8 mouse cellular contexts compared by ENCODE assay signal in genomic region chr1:25229245-25229750, GRCm38 (mm10).
DNase-seq lines count a peak whose midpoint lies in the region; ATAC-seq and TF ChIP-seq lines count a peak whose summit lies in the region.
"Had no signal": no experiment of that assay in that cellular context is flagged by ENCODE, and none has a peak within 500 bp of the region (broad histone marks: within the 10 kb centered on the region; RNA-seq: fewer than 3 reads in every experiment).

No protein-coding gene starts in this region.

- no peaks in the 10 kb centered on the region for H3K36me3 ChIP-seq in hindbrain, embryonic 16.5 days (ENCODE audit: control insufficient read depth, insufficient read depth, low read length)
- no peaks in the 10 kb centered on the region for H3K36me3 ChIP-seq in intestine, embryonic 15.5 days
- H3K36me3 ChIP-seq: liver, embryonic 15.5 days had no signal

- H3K4me1 ChIP-seq in cortical plate, adult 2 months (ENCODE audit: control insufficient read depth, insufficient read depth, low read length), result no peaks in the 10 kb centered on the region
- H3K4me1 ChIP-seq in hindbrain, embryonic 16.5 days (ENCODE audit: control insufficient read depth, insufficient read depth, low read depth, low read length), result peaks cover 7% of the 10 kb centered on the region
- H3K4me1 ChIP-seq in olfactory bulb, adult 2 months (ENCODE audit: control insufficient read depth, insufficient read depth, low read length), result no peaks in the 10 kb centered on the region
- no peaks in the 10 kb centered on the region for H3K4me1 ChIP-seq in intestine, embryonic 15.5 days (replicated peaks)
- H3K4me1 ChIP-seq: liver, embryonic 15.5 days had no signal

- peak; percentile 44 to 51 for DNase-seq in cerebellum, adult 18-20 months
- DNase-seq in spleen, adult 18-20 months, result no peak
- no peak for DNase-seq in kidney, postnatal 36 days

- no peaks in the 10 kb centered on the region for H3K9me3 ChIP-seq in hindbrain, embryonic 16.5 days (ENCODE audit: control insufficient read depth, low read length)
- no peaks in the 10 kb centered on the region for H3K9me3 ChIP-seq in intestine, embryonic 15.5 days
- H3K9me3 ChIP-seq: liver, embryonic 15.5 days had no signal

- peak overlapping the region; percentile 75 for H3K9ac ChIP-seq in hindbrain, embryonic 16.5 days (ENCODE audit: low read depth, low read length)
- no peak overlapping the region for H3K9ac ChIP-seq in intestine, embryonic 15.5 days
- H3K9ac ChIP-seq: liver, embryonic 15.5 days had no signal

- TF ChIP-seq CTCF in cortical plate, adult 2 months (IDR thresholded peaks at IDR 0.05; ENCODE audit: extremely low read depth, insufficient read depth, low read length), result no peak
- no peak for TF ChIP-seq CTCF in olfactory bulb, adult 2 months (IDR thresholded peaks at IDR 0.05; ENCODE audit: insufficient read depth, low read depth, low read length)

- no peak for TF ChIP-seq POLR2A in cortical plate, adult 2 months (IDR thresholded peaks at IDR 0.05; ENCODE audit: extremely low read depth, insufficient read depth, low read length)
- TF ChIP-seq POLR2A in olfactory bulb, adult 2 months (IDR thresholded peaks at IDR 0.05; ENCODE audit: insufficient read depth, low read depth, low read length), result no peak

- peak; percentile 79 for ATAC-seq in hindbrain, embryonic 16.5 days
- ATAC-seq in intestine, embryonic 15.5 days, result no peak

- 8% methylated on average over 7 of the region's 7 CpGs for WGBS in hindbrain, embryonic 16.5 days
- WGBS in olfactory bulb, adult 2 months, result 7% methylated on average over 7 of the region's 7 CpGs
- 36% methylated on average over 7 of the region's 7 CpGs for WGBS in intestine, embryonic 15.5 days

- H3K27ac ChIP-seq in cortical plate, adult 2 months (ENCODE audit: insufficient read depth, low read length), result peak overlapping the region; percentile 71
- peak overlapping the region; percentile 93 for H3K27ac ChIP-seq in hindbrain, embryonic 16.5 days (ENCODE audit: low read depth, low read length)
- peak overlapping the region; percentile 88 for H3K27ac ChIP-seq in olfactory bulb, adult 2 months (ENCODE audit: insufficient read depth, low read depth, low read length)
- H3K27ac ChIP-seq in intestine, embryonic 15.5 days, result no peak overlapping the region
- H3K27ac ChIP-seq: liver, embryonic 15.5 days had no signal

- H3K4me2 ChIP-seq in hindbrain, embryonic 16.5 days (ENCODE audit: low read length), result peak overlapping the region; percentile 64
- no peak overlapping the region for H3K4me2 ChIP-seq in intestine, embryonic 15.5 days (replicated peaks)
- H3K4me2 ChIP-seq: liver, embryonic 15.5 days had no signal

- no peaks in the 10 kb centered on the region for H3K27me3 ChIP-seq in hindbrain, embryonic 16.5 days (replicated peaks; ENCODE audit: control insufficient read depth, insufficient read depth, low read length)
- no peaks in the 10 kb centered on the region for H3K27me3 ChIP-seq in intestine, embryonic 15.5 days (replicated peaks)
- H3K27me3 ChIP-seq: liver, embryonic 15.5 days had no signal

- H3K4me3 ChIP-seq in cortical plate, adult 2 months (ENCODE audit: insufficient read depth, low read length), result peak overlapping the region; percentile 86
- peak overlapping the region; percentile 45 for H3K4me3 ChIP-seq in hindbrain, embryonic 16.5 days (ENCODE audit: low read length)
- peak overlapping the region; percentile 51 for H3K4me3 ChIP-seq in olfactory bulb, adult 2 months (ENCODE audit: insufficient read depth, low read depth, low read length)
- no peak overlapping the region for H3K4me3 ChIP-seq in intestine, embryonic 15.5 days (replicated peaks)
- H3K4me3 ChIP-seq: liver, embryonic 15.5 days had no signal

Comparison
In these comparisons a context has a peak if more than half of its experiments do, and no peak if none do; other contexts are left out.
1. DNase-seq: peak in cerebellum, adult 18-20 months (2 of 2); none in spleen, adult 18-20 months (0 of 2) and kidney, postnatal 36 days (0 of 2).